Mouse (Mus musculus) ES-Bruce4 (cell line): ENCODE measurements around the gene Cplx3.

Experiments used
- CTCF ChIP-seq: IDR thresholded peaks from one replicate; pipeline ENCODE4 v1.8.1; 2011; ENCODE audit warnings: low read depth, low read length
- POLR2A ChIP-seq: IDR thresholded peaks from one replicate; pipeline ENCODE4 v1.8.1; 2011; ENCODE audit warnings: low read length; ENCODE audit not compliant: insufficient read depth

- TF ChIP-seq POLR2A (no peak), CTCF (no peak)
These were observed 12.8 kb upstream of the Cplx3 start for GRCm38 (mm10) chr9:57618854-57619253.
